Mouse (Mus musculus) lung, postnatal 0 days (tissue): ENCODE measurements around the gene Duoxa2. TPM values are rescaled to one million over a fixed set of nuclear protein-coding genes. Genes with fewer than 3 reads are reported as not detected.

Experiments used
- ATAC-seq: fragments of 200-750 bp; cut with Nextera tagmentation; 2 replicates; pipeline ENCODE4 v1.8.0; 2017; ENCODE audit warnings: moderate library complexity
- DNase-seq: peaks from one replicate; pipeline ENCODE4 v3.0.0-alpha.2; 2016; ENCODE audit warnings: low spot score
- H3K27ac ChIP-seq: fragments of 300-500 bp; sonication (generic); 2 replicates; pipeline ENCODE4 v1.5.1; 2014; ENCODE audit warnings: antibody characterized with exemption, mild to moderate bottlenecking, low read length, mixed read lengths
- H3K27me3 ChIP-seq: fragments of 300-500 bp; sonication (generic); replicated peaks from 2 replicates; pipeline ENCODE4 v1.6.1; 2014; ENCODE audit warnings: low read length, mixed read lengths; ENCODE audit not compliant: insufficient read depth
- H3K36me3 ChIP-seq: fragments of 300-500 bp; sonication (generic); 2 replicates; pipeline ENCODE4 v1.6.1; 2014; ENCODE audit warnings: low read length, mixed read lengths; ENCODE audit not compliant: insufficient read depth
- H3K4me1 ChIP-seq: fragments of 300-500 bp; sonication (generic); 2 replicates; pipeline ENCODE4 v1.6.1; 2014; ENCODE audit warnings: antibody characterized with exemption, low read depth, low read length, mixed read lengths; ENCODE audit not compliant: insufficient read depth
- H3K4me2 ChIP-seq: fragments of 300-500 bp; sonication (generic); replicated peaks from 2 replicates; pipeline ENCODE4 v1.6.1; 2014; ENCODE audit warnings: low read depth, mild to moderate bottlenecking, low read length, moderate library complexity, mixed read lengths
- H3K4me3 ChIP-seq: fragments of 300-500 bp; sonication (generic); 2 replicates; pipeline ENCODE4 v1.5.1; 2014; ENCODE audit warnings: low read depth, low read length
- H3K9ac ChIP-seq: fragments of 300-500 bp; sonication (generic); replicated peaks from 2 replicates; pipeline ENCODE4 v1.6.1; 2014; ENCODE audit warnings: low read depth, mild to moderate bottlenecking
- H3K9me3 ChIP-seq: fragments of 300-500 bp; sonication (generic); 2 replicates; pipeline ENCODE4 v1.6.1; 2016; ENCODE audit warnings: low read length, mixed read lengths
- CTCF ChIP-seq: IDR thresholded peaks from 2 replicates; pipeline ENCODE4 v1.5.1; 2016; ENCODE audit warnings: antibody characterized with exemption, mild to moderate bottlenecking
- EP300 ChIP-seq: IDR thresholded peaks from 2 replicates; pipeline ENCODE4 v1.6.1; 2016; ENCODE audit warnings: antibody characterized with exemption, mild to moderate bottlenecking, control low read depth
- WGBS: fragments of 180-500 bp; shearing (Covaris S2); extraction: QIAGEN DNeasy Blood & Tissue Kit; methylation state at CpG from one replicate; pipeline ENCODE4 v1.1.7; 2014; 5-methylcytosine and 5-hydroxymethylcytosine counted together
- polyA plus RNA-seq: library from polyadenylated mRNA; unstranded; fragments of >200 nt; fragmentation: Nextera tagmentation; extraction: Ambion mirVana; gene quantifications from 2 replicates; pipeline ENCODE4 v1.2.1, GENCODE M21; 2015

Gene Duoxa2
- polyA plus RNA-seq, 1 experiment from 2014 or later, result 0.07 TPM

DNA sequence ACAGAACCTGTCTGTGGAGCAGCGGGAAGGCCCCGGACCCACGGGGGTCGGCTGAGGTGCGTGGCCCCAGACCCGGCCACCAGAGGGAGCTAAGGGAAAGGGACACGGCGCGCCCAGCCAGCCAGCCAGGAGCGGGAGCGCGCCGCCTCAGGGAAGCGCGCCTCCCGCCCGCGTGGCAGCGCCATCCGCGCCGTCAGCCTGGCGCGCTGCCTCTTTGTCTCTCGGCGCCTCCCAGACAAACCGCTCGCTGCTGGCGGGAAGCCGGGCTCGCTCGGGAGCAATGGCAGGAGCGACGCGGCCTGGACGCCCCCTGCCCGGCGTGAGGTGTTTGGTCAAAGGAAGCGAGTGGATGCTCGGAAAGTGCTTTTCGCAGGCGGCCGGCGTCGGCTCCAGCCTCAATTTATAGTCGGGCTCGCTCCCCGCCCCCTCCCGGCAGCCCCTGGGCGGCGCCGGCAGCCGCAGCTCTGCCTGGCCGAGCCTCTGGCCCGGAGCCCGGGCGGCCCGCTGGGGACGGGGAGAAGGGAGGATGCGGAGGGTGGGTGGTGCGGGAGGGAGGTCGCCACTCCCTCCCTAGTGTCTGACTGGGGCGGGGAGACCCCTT is 49.9 kb downstream of the Duoxa2 start:
- Histone ChIP-seq H3K4me1 (peaks cover 6% of the 10 kb centered on the region; the same call in 1 of the 2 replicates), H3K9me3 (no peaks in the 10 kb centered on the region), H3K4me3 (peak overlapping the region; percentile 72), H3K27me3 (no peaks in the 10 kb centered on the region), H3K9ac (peak overlapping the region; percentile 50), H3K36me3 (no peaks in the 10 kb centered on the region), H3K4me2 (peak overlapping the region; percentile 84), H3K27ac (peak overlapping the region; percentile 87)
- ATAC-seq, result peak; percentile 89
- peak; percentile 89 for DNase-seq
- TF ChIP-seq CTCF, result peak; percentile 81
- no peak for TF ChIP-seq EP300
- 2% methylated on average over 49 of the region's 63 CpGs for WGBS

DNA sequence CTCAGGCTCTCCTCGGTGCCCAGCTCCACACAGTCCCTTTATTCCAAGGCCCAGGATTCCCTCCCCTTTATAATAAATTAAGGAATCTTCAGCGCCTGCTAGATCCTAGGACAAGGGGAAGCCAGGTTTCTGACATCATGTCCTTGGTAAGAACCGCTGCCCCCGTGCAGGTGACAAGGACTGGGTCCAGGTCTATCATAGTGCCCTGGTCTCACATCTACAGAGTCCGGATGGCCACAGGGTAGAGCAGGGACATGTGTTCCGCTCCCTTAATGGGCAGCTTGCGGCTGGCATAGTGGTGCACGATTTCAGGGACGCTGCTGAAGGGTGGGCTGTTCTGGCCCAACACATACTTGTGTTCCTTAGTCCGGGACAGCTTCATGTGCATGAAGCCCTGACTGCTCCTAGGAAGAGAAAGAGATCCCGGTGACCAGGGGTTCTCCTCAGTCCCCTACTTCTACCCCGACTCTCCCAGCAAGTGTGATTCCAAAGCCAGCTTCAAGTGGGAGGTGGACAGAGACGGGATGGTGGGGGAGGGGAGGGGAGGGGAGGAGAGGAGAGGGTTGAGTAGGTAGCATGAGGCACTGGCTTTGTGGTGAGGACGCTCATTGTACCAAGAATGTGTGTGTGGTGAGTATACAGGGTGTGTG is 50.6 kb downstream of the Duoxa2 start:
- H3K4me1 ChIP-seq, result peaks cover 6% of the 10 kb centered on the region; the same call in 1 of the 2 replicates
- peak overlapping the region; percentile 50 for H3K9ac ChIP-seq
- ATAC-seq, result peak; percentile 13; the same call in 1 of the 2 replicates
- WGBS, result 11% methylated on average over 14 of the region's 14 CpGs
- H3K36me3 ChIP-seq, result no peaks in the 10 kb centered on the region
- no peak for DNase-seq
- peak overlapping the region; percentile 87 for H3K27ac ChIP-seq
- peak overlapping the region; percentile 72 for H3K4me3 ChIP-seq
- no peaks in the 10 kb centered on the region for H3K9me3 ChIP-seq
- TF ChIP-seq EP300 (no peak), CTCF (no peak)
- peak overlapping the region; percentile 84 for H3K4me2 ChIP-seq
- H3K27me3 ChIP-seq, result no peaks in the 10 kb centered on the region

GRCm38 (mm10) chr2:122351156-122351930 is 52.6 kb downstream of the Duoxa2 start:
- H3K9ac ChIP-seq, result no peak overlapping the region
- H3K27ac ChIP-seq, result no peak overlapping the region

DNA sequence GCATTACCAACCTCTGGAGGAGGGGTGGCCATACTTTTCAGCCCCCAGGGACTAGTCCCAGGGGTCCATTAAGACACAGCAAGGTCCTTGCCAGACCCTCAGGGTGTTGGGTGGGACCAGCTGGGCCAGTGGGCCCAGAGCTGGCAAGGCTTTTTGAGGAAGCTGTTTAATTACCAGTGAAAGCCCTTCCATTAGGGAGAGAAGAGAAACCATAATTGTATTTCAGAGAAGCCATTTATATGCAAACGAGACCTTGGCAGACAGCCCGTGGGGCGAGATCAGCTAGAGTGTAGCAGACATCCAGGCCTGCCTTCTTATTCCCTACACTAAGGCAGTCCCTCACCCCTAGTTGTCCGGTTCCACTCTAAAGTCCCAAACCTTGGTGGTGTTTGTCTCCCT is 53.2 kb downstream of the Duoxa2 start:
- Histone ChIP-seq H3K27me3 (no peaks in the 10 kb centered on the region), H3K9ac (no peak overlapping the region), H3K9me3 (no peaks in the 10 kb centered on the region), H3K4me1 (peaks cover 6% of the 10 kb centered on the region; the same call in 1 of the 2 replicates), H3K27ac (no peak overlapping the region), H3K36me3 (no peaks in the 10 kb centered on the region), H3K4me3 (no peak overlapping the region), H3K4me2 (no peak overlapping the region)
- 67% methylated on average over 4 of the region's 4 CpGs for WGBS
- DNase-seq (peak; percentile 15), ATAC-seq (no peak)
- TF ChIP-seq EP300 (no peak), CTCF (no peak)

More at GRCm38 (mm10) chr2:122351156-122351930, 52.6 kb downstream of the Duoxa2 start:
- Histone ChIP-seq H3K27me3 (no peaks in the 10 kb centered on the region), H3K9me3 (no peaks in the 10 kb centered on the region), H3K4me2 (no peak overlapping the region), H3K4me3 (no peak overlapping the region), H3K4me1 (peaks cover 6% of the 10 kb centered on the region; the same call in 1 of the 2 replicates), H3K36me3 (no peaks in the 10 kb centered on the region)
- 68% methylated on average over 5 of the region's 5 CpGs for WGBS
- DNase-seq (no peak), ATAC-seq (no peak)
- TF ChIP-seq EP300, result no peak
- TF ChIP-seq CTCF, result no peak

Other genes starting within 250 kb of the Duoxa2 start
- gene Spg11, start 180.5 kb upstream of the Duoxa2 start, polyA plus RNA-seq, result 4.1 and 4.3 TPM in 2 replicates
- gene B2m, start 151.2 kb upstream of the Duoxa2 start, polyA plus RNA-seq, result 655 and 745 TPM in 2 replicates
- gene Trim69, start 138.2 kb upstream of the Duoxa2 start, polyA plus RNA-seq, result not detected in 2 replicates
- gene Patl2, start 112.7 kb upstream of the Duoxa2 start, polyA plus RNA-seq, result not detected in 2 replicates
- gene Terb2, start 112.6 kb upstream of the Duoxa2 start, polyA plus RNA-seq, result not detected in 2 replicates
- 46.2 and 48.6 TPM in 2 replicates for gene Sord, start 64.2 kb upstream of the Duoxa2 start, polyA plus RNA-seq
- gene Duox2, start 451 bp upstream of the Duoxa2 start, polyA plus RNA-seq, result 0.02 and 0.04 TPM in 2 replicates
- gene Duoxa1, start 14.8 kb downstream of the Duoxa2 start, polyA plus RNA-seq, result 0.21 TPM in 1 of 2 replicates, not detected in the other
- gene Duox1, start 16.8 kb downstream of the Duoxa2 start, polyA plus RNA-seq, result 0.06 and 0.15 TPM in 2 replicates
- gene Shf, start 70.3 kb downstream of the Duoxa2 start, polyA plus RNA-seq, result 1.8 and 2.5 TPM in 2 replicates
- 0.10 and 0.17 TPM in 2 replicates for gene Slc28a2, start 127.6 kb downstream of the Duoxa2 start, polyA plus RNA-seq
- gene Gm14085, start 186.0 kb downstream of the Duoxa2 start, polyA plus RNA-seq, result not detected in 2 replicates